Mouse (Mus musculus) stomach, embryonic 15.5 days (tissue): Measurements from ENCODE around the gene Cant1. TPM values are rescaled to one million over a fixed set of nuclear protein-coding genes. Genes with fewer than 3 reads are reported as not detected.

Experiments used
- ATAC-seq: fragments of 200-750 bp; cut with Nextera tagmentation; 2 replicates; pipeline ENCODE4 v1.8.0; 2017; ENCODE audit warnings: low read depth, moderate number of reproducible peaks, moderate TSS enrichment; ENCODE audit not compliant: insufficient read depth, low FRiP score
- H3K27ac ChIP-seq: fragments of 300-500 bp; sonication (generic); 2 replicates; pipeline ENCODE4 v1.5.1; 2015; ENCODE audit warnings: mild to moderate bottlenecking, inconsistent platforms
- H3K27me3 ChIP-seq: fragments of 300-500 bp; sonication (generic); replicated peaks from 2 replicates; pipeline ENCODE4 v1.6.1; 2015; ENCODE audit warnings: inconsistent platforms
- H3K36me3 ChIP-seq: fragments of 300-500 bp; sonication (generic); 2 replicates; pipeline ENCODE4 v1.6.1; 2015; ENCODE audit warnings: inconsistent platforms
- H3K4me1 ChIP-seq: fragments of 300-500 bp; sonication (generic); 2 replicates; pipeline ENCODE4 v1.6.1; 2015; ENCODE audit warnings: inconsistent platforms
- H3K4me2 ChIP-seq: fragments of 300-500 bp; sonication (generic); 2 replicates; pipeline ENCODE4 v1.6.1; 2015; ENCODE audit warnings: mild to moderate bottlenecking, inconsistent platforms
- H3K4me3 ChIP-seq: fragments of 300-500 bp; sonication (generic); replicated peaks from 2 replicates; pipeline ENCODE4 v1.5.1; 2015; ENCODE audit warnings: inconsistent platforms
- H3K9ac ChIP-seq: fragments of 300-500 bp; sonication (generic); 2 replicates; pipeline ENCODE4 v1.6.1; 2015; ENCODE audit warnings: inconsistent platforms
- H3K9me3 ChIP-seq: fragments of 300-500 bp; sonication (generic); 2 replicates; pipeline ENCODE4 v1.6.1; 2016; ENCODE audit warnings: inconsistent platforms
- WGBS: fragments of 180-500 bp; shearing (Covaris S2); methylation state at CpG from one replicate; pipeline ENCODE4 v1.1.7; 2015; 5-methylcytosine and 5-hydroxymethylcytosine counted together
- polyA plus RNA-seq: library from polyadenylated mRNA; unstranded; fragments of >200 nt; fragmentation: Nextera tagmentation; extraction: Ambion mirVana; gene quantifications from 2 replicates; pipeline ENCODE4 v1.2.1, GENCODE M21; 2015

The Cant1 gene
- 30.7 and 32.1 TPM in 2 replicates for polyA plus RNA-seq

- Histone ChIP-seq H3K4me3 (peak within 1 kb of the TSS; percentile 91), H3K9ac (peak within 1 kb of the TSS; percentile 67), H3K9me3 (no peaks in the 10 kb centered on the region), H3K27ac (peak within 1 kb of the TSS; percentile 64), H3K36me3 (0 out of 2 replicates have a peak, but pooled peaks cover 10% of the 10 kb centered on the region), H3K4me1 (peaks cover 31% of the 10 kb centered on the region), H3K27me3 (no peaks in the 10 kb centered on the region), H3K4me2 (peak within 1 kb of the TSS; percentile 81)
- WGBS, result under 1% methylated on average over 50 of the region's 50 CpGs
- ATAC-seq, result peak; percentile 95
These were observed at the start of gene Cant1 for GRCm38 (mm10) chr11:118418834-118419504. Gene Cant1, minus strand, starts transcription at chr11:118419086.

- WGBS, result 54% methylated on average over 11 of the region's 11 CpGs
- Histone ChIP-seq H3K4me1 (0 out of 2 replicates have a peak, but pooled peaks cover 11% of the 10 kb centered on the region), H3K27me3 (no peaks in the 10 kb centered on the region), H3K36me3 (no peaks in the 10 kb centered on the region), H3K9me3 (no peaks in the 10 kb centered on the region), H3K9ac (no peak overlapping the region), H3K4me3 (no peak overlapping the region), H3K4me2 (no peak overlapping the region), H3K27ac (peak overlapping the region; percentile 69)
- ATAC-seq, result peak; percentile 50
These were observed 48.7 kb upstream of the Cant1 start for GRCm38 (mm10) chr11:118467441-118468035.

GRCm38 (mm10) chr11:118460280-118460679, 41.4 kb upstream of the Cant1 start:
- Histone ChIP-seq H3K4me3 (no peak overlapping the region), H3K27ac (no peak overlapping the region), H3K4me1 (0 out of 2 replicates have a peak, but pooled peaks cover 5% of the 10 kb centered on the region), H3K36me3 (no peaks in the 10 kb centered on the region), H3K4me2 (no peak overlapping the region), H3K9me3 (no peaks in the 10 kb centered on the region), H3K27me3 (no peaks in the 10 kb centered on the region), H3K9ac (no peak overlapping the region)
- no peak for ATAC-seq
- WGBS, result 69% methylated on average over 6 of the region's 6 CpGs

GRCm38 (mm10) chr11:118459536-118459935, 40.6 kb upstream of the Cant1 start:
- H3K27ac ChIP-seq, result no peak overlapping the region
- no peak overlapping the region for H3K4me3 ChIP-seq
- H3K9ac ChIP-seq, result no peak overlapping the region
- ATAC-seq, result no peak
- H3K9me3 ChIP-seq, result no peaks in the 10 kb centered on the region
- 58% methylated on average over 4 of the region's 4 CpGs for WGBS
- H3K4me2 ChIP-seq, result peak overlapping the region; percentile 14; the same call in 1 of the 2 replicates
- H3K36me3 ChIP-seq, result no peaks in the 10 kb centered on the region
- H3K27me3 ChIP-seq, result no peaks in the 10 kb centered on the region
- H3K4me1 ChIP-seq, result 0 out of 2 replicates have a peak, but pooled peaks cover 5% of the 10 kb centered on the region

- WGBS, result 37% methylated on average over 8 of the region's 8 CpGs
- no peaks in the 10 kb centered on the region for H3K36me3 ChIP-seq
- H3K4me2 ChIP-seq, result peak overlapping the region; percentile 14; the same call in 1 of the 2 replicates
- H3K9me3 ChIP-seq, result no peaks in the 10 kb centered on the region
- H3K27me3 ChIP-seq, result no peaks in the 10 kb centered on the region
- peak overlapping the region; percentile 31; the same call in 1 of the 2 replicates for H3K27ac ChIP-seq
- no peak overlapping the region for H3K4me3 ChIP-seq
- ATAC-seq, result no peak; the same call in 1 of the 2 replicates
- no peak overlapping the region for H3K9ac ChIP-seq
- H3K4me1 ChIP-seq, result 0 out of 2 replicates have a peak, but pooled peaks cover 5% of the 10 kb centered on the region
These were observed 40.2 kb upstream of the Cant1 start for GRCm38 (mm10) chr11:118459051-118459450.

GRCm38 (mm10) chr11:118456937-118457336, 38.1 kb upstream of the Cant1 start:
- Histone ChIP-seq H3K4me2 (no peak overlapping the region), H3K27me3 (no peaks in the 10 kb centered on the region), H3K36me3 (no peaks in the 10 kb centered on the region), H3K9ac (no peak overlapping the region), H3K4me3 (no peak overlapping the region), H3K9me3 (no peaks in the 10 kb centered on the region), H3K27ac (no peak overlapping the region), H3K4me1 (0 out of 2 replicates have a peak, but pooled peaks cover 5% of the 10 kb centered on the region)
- WGBS, result 66% methylated on average over 11 of the region's 11 CpGs
- ATAC-seq, result no peak

GRCm38 (mm10) chr11:118455788-118456187, 36.9 kb upstream of the Cant1 start:
- 0 out of 2 replicates have a peak, but pooled peaks cover 5% of the 10 kb centered on the region for H3K4me1 ChIP-seq
- no peak overlapping the region for H3K27ac ChIP-seq
- no peaks in the 10 kb centered on the region for H3K27me3 ChIP-seq
- no peak for ATAC-seq
- H3K9me3 ChIP-seq, result no peaks in the 10 kb centered on the region
- 69% methylated on average over 6 of the region's 6 CpGs for WGBS
- no peaks in the 10 kb centered on the region for H3K36me3 ChIP-seq
- no peak overlapping the region for H3K9ac ChIP-seq
- H3K4me2 ChIP-seq, result no peak overlapping the region
- no peak overlapping the region for H3K4me3 ChIP-seq

- Histone ChIP-seq H3K27ac (no peak overlapping the region), H3K4me3 (no peak overlapping the region), H3K4me2 (no peak overlapping the region), H3K27me3 (no peaks in the 10 kb centered on the region), H3K9me3 (no peaks in the 10 kb centered on the region), H3K9ac (no peak overlapping the region), H3K36me3 (no peaks in the 10 kb centered on the region), H3K4me1 (0 out of 2 replicates have a peak, but pooled peaks cover 2% of the 10 kb centered on the region)
- ATAC-seq, result no peak
- WGBS, result 72% methylated on average over 11 of the region's 11 CpGs
These were observed 35.2 kb upstream of the Cant1 start for GRCm38 (mm10) chr11:118453886-118454671.

GRCm38 (mm10) chr11:118452955-118453354, 34.1 kb upstream of the Cant1 start:
- no peak overlapping the region for H3K27ac ChIP-seq
- H3K36me3 ChIP-seq, result no peaks in the 10 kb centered on the region
- H3K4me3 ChIP-seq, result no peak overlapping the region
- H3K4me2 ChIP-seq, result no peak overlapping the region
- no peaks in the 10 kb centered on the region for H3K4me1 ChIP-seq
- H3K27me3 ChIP-seq, result no peaks in the 10 kb centered on the region
- 70% methylated on average over 2 of the region's 2 CpGs for WGBS
- H3K9ac ChIP-seq, result no peak overlapping the region
- no peak for ATAC-seq
- no peaks in the 10 kb centered on the region for H3K9me3 ChIP-seq

GRCm38 (mm10) chr11:118451211-118451610, 32.3 kb upstream of the Cant1 start:
- Histone ChIP-seq H3K36me3 (no peaks in the 10 kb centered on the region), H3K27ac (no peak overlapping the region), H3K27me3 (no peaks in the 10 kb centered on the region), H3K4me2 (no peak overlapping the region), H3K9ac (no peak overlapping the region), H3K4me3 (no peak overlapping the region), H3K9me3 (no peaks in the 10 kb centered on the region), H3K4me1 (0 out of 2 replicates have a peak, but pooled peaks cover under 1% of the 10 kb centered on the region)
- no peak for ATAC-seq
- WGBS, result 84% methylated on average over 6 of the region's 6 CpGs

GRCm38 (mm10) chr11:118448385-118448784, 29.5 kb upstream of the Cant1 start:
- ATAC-seq, result no peak
- H3K27ac ChIP-seq, result no peak overlapping the region
- 0 out of 2 replicates have a peak, but pooled peaks cover 4% of the 10 kb centered on the region for H3K4me1 ChIP-seq
- H3K4me2 ChIP-seq, result no peak overlapping the region
- no peaks in the 10 kb centered on the region for H3K27me3 ChIP-seq
- no peaks in the 10 kb centered on the region for H3K9me3 ChIP-seq
- H3K9ac ChIP-seq, result no peak overlapping the region
- 74% methylated on average over 8 of the region's 8 CpGs for WGBS
- H3K4me3 ChIP-seq, result no peak overlapping the region
- no peaks in the 10 kb centered on the region for H3K36me3 ChIP-seq
